Mouse (Mus musculus): ENCODE results near the gene Zbtb8a. TPM values are rescaled to one million over a fixed set of nuclear protein-coding genes. Genes with fewer than 3 reads are reported as not detected.

The Zbtb8a gene
- polyA plus RNA-seq (2017; shearing (Covaris generic)): 5.2 TPM

DNA sequence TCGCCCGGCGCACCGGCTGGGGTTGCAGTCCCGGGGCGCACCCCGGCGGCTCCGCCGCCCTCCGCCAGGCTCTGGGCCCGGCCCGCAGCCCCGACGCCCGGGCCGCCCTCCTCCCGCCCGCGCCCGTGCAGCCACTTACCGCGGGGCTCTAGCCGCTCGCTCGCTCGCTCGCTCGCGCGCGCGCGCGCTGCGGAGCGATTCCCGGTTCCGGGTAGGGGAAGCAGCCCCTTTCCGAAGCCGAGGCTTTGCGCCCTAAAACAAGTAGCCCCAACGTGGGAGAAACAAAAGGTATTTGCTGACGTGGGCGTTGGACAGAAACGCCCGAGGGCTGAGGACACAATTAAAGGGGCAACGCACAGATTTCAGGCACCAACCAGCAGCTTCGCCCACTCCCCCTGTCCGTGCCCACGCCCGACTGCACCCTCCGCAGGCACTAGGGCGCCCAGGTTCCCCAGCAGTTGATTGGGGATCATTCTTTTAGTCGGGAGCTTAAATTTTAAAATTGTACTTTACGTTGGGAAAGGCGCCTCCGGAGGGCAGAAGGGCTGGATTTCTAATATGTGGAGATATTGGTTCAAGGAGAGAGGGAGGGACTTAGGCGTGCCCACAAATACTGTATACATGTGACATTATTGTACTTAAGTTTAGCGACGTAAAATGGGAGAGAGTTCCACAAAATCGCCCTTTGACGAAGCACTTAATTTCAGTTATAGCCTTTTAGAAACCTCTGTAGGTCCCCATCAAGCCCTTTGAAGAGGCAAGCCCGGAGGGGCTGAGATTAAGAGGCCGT is at the start of gene Zbtb8a:
Zbtb8a (minus strand) TSS at position 516 of the 790 bp plus-strand sequence.

DNA sequence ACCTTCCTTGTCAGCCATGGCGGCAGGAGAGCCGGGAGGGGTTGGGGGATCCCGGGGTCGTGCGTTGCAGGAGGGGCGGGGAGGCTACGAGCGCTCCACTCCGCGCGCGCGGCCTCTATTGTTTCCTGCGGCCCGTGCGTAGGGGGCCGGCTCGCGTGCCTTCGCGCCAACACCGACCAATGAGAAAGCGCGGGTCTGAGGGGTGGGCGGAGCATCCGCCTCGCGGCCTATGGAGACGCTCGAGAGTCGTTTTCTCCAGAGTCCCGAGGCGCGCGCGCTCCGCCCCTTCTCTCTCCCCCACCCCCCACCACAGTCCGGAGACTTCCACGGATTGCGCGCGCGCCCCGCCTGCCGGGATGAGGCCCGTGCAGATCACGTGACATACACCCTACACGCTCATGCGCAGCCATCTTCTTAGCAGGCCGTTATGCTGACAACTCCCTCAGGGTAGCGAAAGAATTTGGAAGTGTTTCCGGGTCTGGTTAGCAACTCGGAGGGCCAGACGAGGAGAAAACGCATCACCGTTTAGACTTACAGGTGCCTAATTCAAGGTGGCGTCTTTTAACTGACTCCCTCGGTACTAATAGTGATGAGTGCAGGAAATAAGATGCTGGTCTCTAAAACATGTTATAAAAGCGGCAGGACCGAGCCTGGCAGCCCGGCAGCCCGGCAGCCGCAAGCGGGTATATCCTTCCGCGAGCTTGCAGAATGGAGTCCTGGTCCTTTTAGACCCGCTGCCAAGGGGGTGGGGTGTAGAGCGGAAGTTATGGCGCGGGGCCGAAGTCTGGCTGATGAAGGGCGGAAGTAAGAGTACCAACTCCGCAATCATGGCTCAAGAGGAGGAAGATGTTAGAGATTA is 42.5 kb downstream of the Zbtb8a start, which contains the start of the genes Rbbp4 and Zbtb8os:
Rbbp4 (minus strand) TSS at position 155 of the 859 bp plus-strand sequence.
Zbtb8os (plus strand) TSS at position 480 of the 859 bp plus-strand sequence.

Other genes with a start within 250 kb of the Zbtb8a start
- not detected for gene Fndc5, start 241.1 kb downstream of the Zbtb8a start, polyA plus RNA-seq (2017; shearing (Covaris generic))
- gene S100pbp, start 188.4 kb downstream of the Zbtb8a start, polyA plus RNA-seq (2017; shearing (Covaris generic)): 19.8 TPM
- gene Yars, start 188.4 kb downstream of the Zbtb8a start, polyA plus RNA-seq (2017; shearing (Covaris generic)): 38.0 TPM
- gene C77080, start 116.7 kb downstream of the Zbtb8a start, polyA plus RNA-seq (2017; shearing (Covaris generic)): 0.42 TPM
- 0.30 TPM for gene Sync, start 90.5 kb downstream of the Zbtb8a start, polyA plus RNA-seq (2017; shearing (Covaris generic))
- gene Rbbp4, start 42.7 kb downstream of the Zbtb8a start, polyA plus RNA-seq (2017; shearing (Covaris generic)): 292 TPM
- 23.5 TPM for gene Zbtb8os, start 42.4 kb downstream of the Zbtb8a start, polyA plus RNA-seq (2017; shearing (Covaris generic))
- not detected for gene Zbtb8b, start 62.7 kb upstream of the Zbtb8a start, polyA plus RNA-seq (2017; shearing (Covaris generic))
- 86.3 TPM for gene Bsdc1, start 83.5 kb upstream of the Zbtb8a start, polyA plus RNA-seq (2017; shearing (Covaris generic))
- gene Tssk3, start 112.9 kb upstream of the Zbtb8a start, polyA plus RNA-seq (2017; shearing (Covaris generic)): not detected
- gene Fam229a, start 113.1 kb upstream of the Zbtb8a start, polyA plus RNA-seq (2017; shearing (Covaris generic)): not detected
- 10.7 TPM for gene Marcksl1, start 135.5 kb upstream of the Zbtb8a start, polyA plus RNA-seq (2017; shearing (Covaris generic))
- gene Hdac1, start 164.6 kb upstream of the Zbtb8a start, polyA plus RNA-seq (2017; shearing (Covaris generic)): 174 TPM
- gene Lck, start 195.5 kb upstream of the Zbtb8a start, polyA plus RNA-seq (2017; shearing (Covaris generic)): 1,237 TPM
- 0.50 TPM for gene Fam167b, start 200.4 kb upstream of the Zbtb8a start, polyA plus RNA-seq (2017; shearing (Covaris generic))
- 167 TPM for gene Eif3i, start 222.5 kb upstream of the Zbtb8a start, polyA plus RNA-seq (2017; shearing (Covaris generic))
- 203 TPM for gene Tmem234, start 222.6 kb upstream of the Zbtb8a start, polyA plus RNA-seq (2017; shearing (Covaris generic))
- gene Dcdc2b, start 236.1 kb upstream of the Zbtb8a start, polyA plus RNA-seq (2017; shearing (Covaris generic)): 5.6 TPM
- 22.1 TPM for gene Iqcc, start 241.0 kb upstream of the Zbtb8a start, polyA plus RNA-seq (2017; shearing (Covaris generic))
- 11.5 TPM for gene Ccdc28b, start 245.8 kb upstream of the Zbtb8a start, polyA plus RNA-seq (2017; shearing (Covaris generic))

All from naive thymus-derived CD4-positive, alpha-beta T cell, adult 5 months (primary cell).